Mouse (Mus musculus) bone marrow macrophage, adult 2 months (primary cell): Measurements from ENCODE around the gene Gpr4.

Source experiments
- CTCF ChIP-seq: IDR thresholded peaks from 2 replicates; pipeline ENCODE4 v1.5.1; 2012; ENCODE audit warnings: low read depth, mild to moderate bottlenecking, low read length, moderate library complexity
- POLR2A ChIP-seq: IDR thresholded peaks from 2 replicates; pipeline ENCODE4 v1.6.1; 2012; ENCODE audit warnings: mild to moderate bottlenecking, low read depth, low read length, borderline replicate concordance

DNA sequence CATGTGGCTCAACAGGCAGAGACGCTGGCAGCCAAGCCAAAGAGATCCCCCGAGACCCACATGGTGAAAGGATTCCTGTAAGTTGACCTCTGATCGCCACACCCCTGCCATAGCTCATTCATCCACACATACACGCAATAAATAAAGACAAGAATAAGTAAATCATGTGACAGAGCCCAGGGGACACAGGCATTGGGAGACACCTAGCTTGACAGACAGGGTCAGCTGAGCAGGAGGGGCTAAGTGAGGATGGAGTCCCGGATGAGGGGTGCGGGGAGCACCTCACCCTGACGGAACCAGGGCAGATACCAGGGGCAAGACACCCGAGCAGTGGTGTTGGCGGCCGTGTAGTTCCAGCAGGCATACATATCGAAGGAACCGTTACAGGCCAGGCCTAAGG lies 48.6 kb upstream of the Gpr4 start:
- no peak for TF ChIP-seq CTCF
- no peak for TF ChIP-seq POLR2A
